Mouse (Mus musculus) heart, postnatal 4 days (tissue): ENCODE data around the gene Smarcc1. TPM values are rescaled to one million over a fixed set of nuclear protein-coding genes. Genes with fewer than 3 reads are reported as not detected.

Source experiments
- DNase-seq: peaks from one replicate; pipeline ENCODE4 v3.0.0; 2021
- total RNA-seq, 2 experiments: library from RNA; stranded (reverse); gene quantifications; 2 replicates each; pipeline ENCODE4 v1.2.3; 2021

Gene Smarcc1
- total RNA-seq, 2 experiments from 2014 or later = 64.3 to 66.5 TPM

DNA sequence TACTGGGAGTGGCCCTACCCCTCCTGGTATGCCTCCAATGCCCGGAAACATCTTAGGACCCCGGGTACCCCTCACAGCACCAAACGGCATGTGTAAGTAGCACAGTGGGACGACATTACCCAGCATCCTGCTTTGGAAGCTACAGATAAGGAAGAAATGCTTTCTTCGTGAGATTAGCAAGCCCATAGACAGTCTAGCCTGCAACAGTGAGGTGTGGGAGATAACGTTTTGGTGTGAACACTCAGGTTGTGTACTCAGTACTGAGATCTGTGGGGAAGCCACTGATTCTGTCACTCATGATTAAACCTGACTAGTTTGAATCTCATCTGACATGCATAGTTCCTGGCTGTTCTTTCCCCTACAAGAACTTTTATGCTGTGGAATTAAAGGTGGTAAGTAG, 117.5 kb downstream of the Smarcc1 start:
- DNase-seq = no peak

DNA sequence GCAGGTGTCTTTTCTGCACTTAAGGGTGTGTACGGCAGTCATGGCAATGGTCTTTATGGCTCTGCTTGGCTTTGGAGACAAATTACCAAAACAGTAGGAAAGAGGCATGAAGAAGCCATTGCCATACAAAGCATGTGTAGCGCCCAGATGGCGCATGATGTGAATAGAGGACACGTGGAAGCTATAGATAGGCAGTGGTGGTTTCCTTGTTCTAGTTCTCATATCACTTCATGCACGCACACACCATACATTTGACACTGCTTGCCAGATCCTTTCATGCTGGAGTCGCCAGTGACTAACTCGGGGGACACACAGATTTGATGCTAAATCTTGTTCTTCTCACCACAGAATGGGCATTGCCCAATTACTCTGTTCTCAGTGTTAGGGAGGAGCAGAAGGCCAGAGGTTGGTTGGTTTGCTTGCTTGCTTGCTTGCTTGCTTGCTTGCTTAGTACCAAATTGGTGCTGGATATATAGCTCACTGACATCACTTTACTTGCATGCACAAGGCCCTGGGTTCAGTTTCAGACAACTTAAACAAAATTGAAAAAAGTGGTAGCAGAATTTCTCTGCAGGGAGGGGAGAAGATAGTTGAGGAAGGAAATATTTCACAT, 125.8 kb downstream of the Smarcc1 start, which contains the start of gene Cspg5:
TSS of gene Cspg5 (plus strand) at position 563 of the 613 bp plus-strand sequence.
- no peak for DNase-seq

DNA sequence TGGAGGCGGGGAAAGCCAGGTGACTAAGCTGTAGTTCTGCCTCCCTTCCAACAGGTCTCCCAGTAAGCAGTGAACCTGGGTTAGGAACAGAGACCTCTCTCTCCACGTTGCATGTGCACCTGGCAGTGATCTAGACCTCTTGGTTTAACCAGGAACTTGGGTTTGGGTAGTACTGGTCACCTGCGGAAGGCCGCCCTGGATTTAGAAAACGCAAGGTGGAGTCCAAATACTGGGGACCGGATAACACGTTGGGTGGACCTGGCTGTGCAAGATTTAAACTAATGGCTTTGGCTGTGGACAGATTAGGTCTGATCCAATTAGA, 127.0 kb downstream of the Smarcc1 start:
- no peak for DNase-seq

DNA sequence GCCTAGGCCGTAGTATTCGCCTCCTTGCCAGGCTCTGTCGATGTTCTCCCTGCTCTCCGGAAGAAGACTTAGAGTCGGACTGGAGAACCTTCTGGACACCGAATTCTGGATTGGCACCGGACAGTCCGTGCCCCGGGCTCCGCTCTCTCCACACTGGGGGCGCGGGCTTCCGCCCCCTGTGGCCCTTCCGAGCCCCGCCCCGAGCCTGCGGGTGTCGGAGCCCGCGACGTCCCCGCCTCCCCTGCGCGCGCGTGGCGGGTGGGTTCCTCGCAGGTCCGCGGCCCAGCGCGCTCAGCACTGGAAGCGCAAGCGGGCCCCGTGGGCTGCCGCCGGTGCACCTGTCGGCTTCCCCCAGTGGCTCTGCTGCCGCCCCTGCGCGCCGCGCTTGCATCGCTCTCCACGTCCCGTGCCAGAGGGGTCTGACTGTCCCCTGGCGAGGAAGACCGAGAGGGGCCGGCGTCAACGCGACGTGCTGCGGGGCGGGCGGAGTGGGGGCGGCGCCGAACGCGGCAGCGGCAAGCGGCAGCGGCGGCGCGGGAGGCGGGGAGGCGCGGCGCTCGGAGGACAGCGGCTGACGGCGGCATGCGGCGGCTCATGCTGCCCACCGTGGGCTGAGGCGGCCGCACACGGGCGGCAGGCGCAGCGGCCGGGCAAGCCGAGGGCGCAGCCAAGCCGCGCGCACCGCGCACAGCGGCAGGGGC, 127.5 kb downstream of the Smarcc1 start:
- DNase-seq = peak; percentile 50

DNA sequence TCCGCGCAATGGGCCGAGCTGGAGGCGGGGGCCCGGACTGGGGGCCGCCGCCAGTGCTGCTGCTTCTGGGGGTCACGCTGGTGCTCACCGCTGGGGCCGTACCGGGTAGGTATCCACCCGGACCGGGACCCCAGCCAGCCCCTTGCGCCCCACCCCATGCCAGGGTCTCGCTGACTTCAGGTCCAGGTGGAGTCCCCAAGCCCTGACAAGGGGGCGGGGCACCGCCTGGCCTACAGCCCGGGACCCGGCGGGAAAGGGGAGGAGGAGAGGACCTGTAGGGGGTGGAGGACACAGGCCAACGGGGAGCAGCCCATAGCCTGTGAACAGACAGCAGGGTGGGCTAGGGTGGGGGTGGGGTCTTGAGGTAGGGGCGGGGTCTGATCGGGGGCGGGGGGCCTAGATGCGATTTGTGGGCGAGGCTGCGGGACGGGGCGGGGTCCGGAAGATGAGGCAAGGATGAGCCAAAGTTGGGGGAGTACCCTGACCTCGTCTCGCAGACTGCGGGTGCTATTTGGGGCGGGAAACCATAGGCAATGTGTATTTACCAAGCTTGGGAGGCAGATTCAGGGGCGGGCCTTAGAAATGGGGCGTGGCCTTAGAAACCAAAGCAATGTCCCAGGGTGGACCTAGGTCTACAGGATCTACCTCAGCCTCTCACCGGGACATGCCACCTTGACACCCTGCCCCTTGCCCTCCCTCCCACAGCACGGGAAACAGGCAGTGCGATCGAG, 128.2 kb downstream of the Smarcc1 start:
- DNase-seq = peak; percentile 62

DNA sequence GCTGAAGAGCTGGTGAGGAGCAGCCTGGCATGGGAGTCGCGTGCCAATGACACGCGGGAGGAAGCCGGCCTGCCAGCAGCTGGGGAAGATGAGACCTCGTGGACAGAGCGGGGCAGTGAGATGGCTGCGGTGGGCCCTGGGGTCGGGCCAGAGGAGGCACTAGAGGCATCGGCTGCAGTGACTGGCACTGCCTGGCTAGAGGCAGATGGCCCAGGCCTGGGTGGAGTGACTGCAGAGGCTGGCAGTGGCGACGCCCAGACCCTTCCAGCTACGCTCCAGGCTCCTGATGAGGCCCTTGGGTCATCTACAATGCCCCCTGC, 128.8 kb downstream of the Smarcc1 start:
- DNase-seq = peak; percentile 9

DNA sequence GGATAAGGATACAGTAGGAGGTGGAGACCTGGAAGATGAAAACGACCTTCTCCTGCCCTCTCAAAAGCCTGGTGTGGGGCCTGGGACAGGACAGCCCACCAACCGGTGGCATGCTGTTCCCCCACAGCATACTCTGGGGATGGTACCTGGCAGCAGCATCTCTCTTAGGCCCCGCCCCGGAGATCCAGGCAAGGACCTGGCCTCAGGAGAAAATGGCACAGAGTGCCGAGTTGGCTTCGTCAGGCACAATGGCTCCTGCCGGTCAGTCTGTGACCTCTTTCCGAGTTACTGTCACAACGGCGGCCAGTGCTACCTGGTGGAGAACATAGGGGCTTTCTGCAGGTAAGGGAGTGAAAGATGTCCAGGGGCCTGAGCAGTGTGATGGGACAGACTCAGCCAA, 129.5 kb downstream of the Smarcc1 start:
- DNase-seq = no peak

DNA sequence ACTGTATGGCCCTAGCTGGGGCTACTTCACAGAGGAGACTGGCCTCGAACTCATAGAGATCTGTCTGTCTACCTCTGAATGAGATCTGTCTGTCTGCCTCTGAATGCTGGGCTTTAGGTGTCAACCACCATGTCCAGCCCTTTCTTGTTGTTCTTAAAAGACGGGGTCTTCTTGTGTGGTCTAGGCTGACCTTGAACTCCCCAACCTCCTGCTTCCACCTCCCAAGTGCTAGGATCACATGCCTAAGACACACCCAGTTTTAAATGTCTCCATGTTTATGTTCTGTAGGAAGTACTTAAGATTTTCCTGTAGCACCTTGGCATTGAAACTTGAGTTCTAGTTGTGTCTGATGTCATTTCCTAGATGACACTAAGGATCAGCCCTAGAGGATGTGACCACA, 131.4 kb downstream of the Smarcc1 start:
- DNase-seq = no peak

DNA sequence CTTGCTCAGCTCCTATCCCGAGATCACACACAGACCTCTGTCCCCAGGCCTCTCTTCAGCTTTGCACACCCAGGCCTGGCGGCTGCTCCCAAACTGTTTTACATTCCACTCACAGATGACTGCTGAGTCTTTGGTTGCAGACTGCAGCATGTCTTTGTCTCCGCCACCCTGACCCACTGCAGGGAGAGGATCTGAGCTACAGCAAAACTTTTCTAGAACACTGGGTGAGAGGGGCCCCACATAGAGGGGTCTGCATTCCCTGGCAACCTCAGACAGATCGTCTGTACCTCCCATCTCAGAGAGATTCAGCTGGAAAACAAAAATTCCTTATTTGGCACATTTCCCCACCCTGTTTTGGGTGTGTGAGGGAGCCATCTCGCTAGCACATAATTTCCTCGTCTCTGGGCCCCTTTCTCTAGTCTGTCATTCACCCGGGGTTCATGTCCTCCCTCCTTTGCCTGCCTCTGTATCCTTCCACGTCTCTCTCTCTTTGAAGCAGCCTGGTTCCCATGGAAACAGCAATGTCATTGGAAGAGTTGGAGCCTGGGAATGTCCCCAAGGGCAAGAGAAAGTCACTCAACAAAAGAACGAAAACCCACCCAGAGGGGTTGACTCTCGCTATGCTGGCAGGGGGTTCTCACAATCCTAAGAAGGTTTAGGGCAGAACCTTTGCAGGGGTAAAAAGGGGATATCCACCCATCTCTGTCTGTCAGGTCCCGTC, 132.5 kb downstream of the Smarcc1 start:
- no peak for DNase-seq

DNA sequence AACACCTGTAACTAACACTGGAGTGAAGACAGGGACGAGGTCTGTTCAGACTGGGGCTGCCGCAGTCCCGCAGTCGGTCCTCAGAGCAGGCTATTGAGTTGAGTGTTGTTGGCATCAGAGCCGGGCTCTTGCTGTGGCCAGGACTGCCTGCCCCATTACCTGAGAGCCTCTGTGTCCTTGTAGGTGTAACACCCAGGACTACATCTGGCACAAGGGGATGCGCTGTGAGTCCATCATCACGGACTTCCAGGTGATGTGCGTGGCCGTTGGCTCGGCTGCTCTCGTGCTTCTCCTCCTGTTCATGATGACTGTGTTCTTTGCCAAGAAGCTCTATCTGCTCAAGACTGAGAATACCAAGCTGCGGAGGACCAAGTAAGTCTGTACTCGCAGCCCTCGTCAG, 133.3 kb downstream of the Smarcc1 start:
- no peak for DNase-seq

DNA sequence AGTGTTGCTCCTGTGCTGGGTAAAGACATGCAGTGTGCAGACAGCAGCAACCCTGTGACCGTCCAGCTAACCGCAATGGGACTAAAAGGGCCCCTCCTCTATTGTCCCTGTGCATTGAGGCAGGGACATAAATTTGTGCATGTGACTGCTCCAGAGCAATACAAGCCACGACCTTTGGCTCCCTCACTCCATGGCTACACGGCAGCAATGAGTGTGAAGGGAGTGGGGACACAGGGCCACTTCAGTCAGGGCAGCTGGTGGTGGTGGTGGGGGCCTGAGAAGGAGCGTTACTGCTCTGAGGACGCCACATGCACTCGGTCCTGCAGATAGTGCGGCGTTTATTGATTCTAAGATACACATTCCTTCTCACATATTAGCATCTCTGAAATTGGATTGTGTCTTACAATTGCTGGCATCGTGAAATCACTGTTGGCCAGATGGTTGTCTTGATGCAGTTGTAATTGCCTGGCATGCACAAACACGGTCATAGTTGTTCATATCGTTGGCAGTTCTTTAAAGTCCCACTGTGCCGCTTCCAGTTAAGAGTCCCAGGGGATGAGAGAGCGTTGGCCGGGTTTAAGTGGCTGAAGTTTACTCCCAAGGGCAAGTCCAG, 138.0 kb downstream of the Smarcc1 start:
- no peak for DNase-seq

DNA sequence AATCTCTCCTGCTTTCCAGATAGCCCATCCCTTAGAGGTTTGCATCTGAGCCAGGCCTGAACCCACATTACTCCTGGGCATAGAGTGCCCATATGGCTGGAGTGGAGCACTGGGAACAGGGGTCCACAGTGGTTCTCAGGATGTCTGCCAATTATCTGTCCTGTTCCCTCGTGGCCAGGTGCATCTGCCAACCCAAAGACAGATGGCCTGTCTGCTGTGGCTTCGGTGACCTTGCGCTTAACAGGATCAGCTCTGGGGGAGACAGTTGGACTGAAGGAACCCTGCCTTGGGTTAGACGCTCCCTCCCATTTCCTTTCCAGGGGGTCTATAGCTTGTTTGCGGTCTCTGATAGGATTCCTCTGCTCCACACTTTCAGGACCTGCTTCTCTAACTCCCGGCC, 141.1 kb downstream of the Smarcc1 start:
- no peak for DNase-seq

DNA sequence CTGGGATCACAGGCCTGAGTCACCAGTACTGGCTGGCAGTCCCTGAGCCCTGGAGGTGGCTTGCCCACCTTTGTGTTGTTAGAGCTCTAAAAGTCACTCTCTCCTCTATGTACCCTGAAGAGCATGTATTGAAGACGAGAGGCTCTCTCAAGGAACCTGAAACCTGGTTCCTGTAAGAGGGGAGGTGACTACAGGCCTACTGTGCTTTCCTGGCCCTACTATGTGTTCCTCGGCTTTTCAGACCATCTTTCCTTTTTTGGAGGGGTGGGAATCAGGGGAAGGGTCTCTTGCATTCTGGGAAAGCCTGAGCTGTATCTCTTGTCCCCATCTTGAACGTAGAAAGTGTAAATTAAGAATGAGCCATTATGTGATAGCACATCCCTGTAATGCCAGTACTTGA, 141.6 kb downstream of the Smarcc1 start:
- no peak for DNase-seq

DNA sequence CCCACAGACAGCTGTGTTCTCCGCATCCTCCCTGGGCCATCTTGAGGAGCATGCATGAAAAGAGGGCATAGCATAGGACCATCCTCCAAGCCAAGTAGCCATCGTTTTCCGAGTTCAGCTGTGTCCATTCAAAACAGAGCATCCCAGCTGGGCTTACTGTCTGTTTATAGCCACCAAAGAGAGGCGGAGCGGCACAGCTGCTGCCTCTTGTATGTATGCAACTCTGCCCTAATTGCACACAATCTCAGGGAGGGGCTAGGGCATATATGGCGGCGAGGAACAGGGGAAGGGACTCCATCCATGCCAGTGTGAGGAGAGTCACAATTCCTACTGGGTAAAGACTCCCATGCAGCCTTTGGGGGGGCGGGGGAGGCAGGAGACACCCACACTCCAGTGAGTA, 145.7 kb downstream of the Smarcc1 start:
- DNase-seq = no peak

DNA sequence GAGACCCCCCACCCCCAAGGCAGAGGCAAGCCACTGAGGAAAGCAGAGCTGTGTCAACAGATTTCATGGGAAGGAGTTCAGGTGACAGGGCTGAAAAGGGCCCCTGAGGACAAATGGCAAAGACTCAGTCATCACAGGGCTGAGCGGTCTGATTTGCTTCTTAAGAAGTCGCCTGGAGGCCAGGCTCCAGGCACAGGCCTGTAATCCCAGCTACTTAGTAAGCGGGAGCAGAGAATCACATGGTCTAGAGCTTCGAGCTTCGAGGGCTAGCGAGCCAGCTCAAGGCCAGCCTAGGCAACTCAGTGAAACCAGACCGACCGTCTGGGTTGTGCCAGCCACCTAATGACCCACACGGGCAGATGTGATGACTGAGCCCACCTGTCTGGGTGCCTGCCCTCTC, 147.5 kb downstream of the Smarcc1 start:
- no peak for DNase-seq

DNA sequence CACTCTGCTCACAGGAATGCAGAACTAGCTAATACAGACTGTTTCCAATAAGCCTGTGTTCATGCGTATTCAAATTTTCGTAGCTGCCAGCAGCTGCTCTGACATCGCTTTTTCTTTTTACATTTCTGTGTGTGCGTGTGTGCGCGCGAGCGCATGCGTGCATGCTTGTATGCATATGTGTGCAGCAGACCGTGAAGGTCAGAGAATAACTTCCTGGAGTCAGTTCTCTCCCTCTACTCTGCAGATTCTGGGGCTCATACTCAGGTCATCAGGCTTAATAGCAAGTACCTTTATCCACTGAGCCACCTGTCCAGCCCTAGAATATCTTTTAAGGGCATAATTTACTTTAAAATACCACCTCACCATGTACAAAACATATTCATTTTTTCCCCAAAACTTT, 150.9 kb downstream of the Smarcc1 start:
- no peak for DNase-seq

DNA sequence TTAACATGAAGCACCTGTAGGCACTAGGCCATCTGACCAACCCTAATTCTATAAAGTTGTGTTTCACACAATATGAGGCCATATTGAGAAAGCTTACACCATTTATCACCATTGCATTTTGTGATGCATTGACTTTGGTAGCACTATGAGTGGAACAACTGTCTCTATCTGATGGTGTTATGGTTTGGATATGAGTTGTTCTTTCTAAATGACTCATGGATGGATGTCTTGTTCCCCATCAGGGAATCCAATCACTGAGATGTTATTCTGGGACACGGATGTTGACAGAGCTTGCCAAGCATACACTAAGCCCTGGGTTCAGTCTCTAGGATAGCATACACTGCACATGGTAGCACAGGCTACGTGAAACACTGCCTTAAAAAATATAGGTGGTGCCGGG, 154.8 kb downstream of the Smarcc1 start:
- no peak for DNase-seq

DNA sequence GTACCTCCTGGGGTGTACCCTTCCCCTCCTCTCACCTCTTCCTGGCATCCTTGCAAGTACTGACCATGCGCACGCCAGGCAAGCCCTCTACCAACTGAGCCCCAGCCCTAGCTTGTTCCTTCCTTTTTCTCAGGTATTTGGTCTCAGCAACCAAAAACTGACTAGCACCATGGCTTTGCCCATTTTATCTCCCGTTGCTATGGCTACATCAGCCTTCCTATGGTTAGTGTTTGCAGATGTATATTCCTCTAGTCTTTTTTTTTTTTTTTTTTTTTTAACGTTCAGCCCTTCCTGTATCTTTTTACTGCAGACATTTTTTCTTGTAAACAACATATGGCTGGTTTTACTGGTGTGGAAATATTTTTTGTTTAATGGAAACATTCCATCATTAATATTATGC, 156.0 kb downstream of the Smarcc1 start:
- no peak for DNase-seq

DNA sequence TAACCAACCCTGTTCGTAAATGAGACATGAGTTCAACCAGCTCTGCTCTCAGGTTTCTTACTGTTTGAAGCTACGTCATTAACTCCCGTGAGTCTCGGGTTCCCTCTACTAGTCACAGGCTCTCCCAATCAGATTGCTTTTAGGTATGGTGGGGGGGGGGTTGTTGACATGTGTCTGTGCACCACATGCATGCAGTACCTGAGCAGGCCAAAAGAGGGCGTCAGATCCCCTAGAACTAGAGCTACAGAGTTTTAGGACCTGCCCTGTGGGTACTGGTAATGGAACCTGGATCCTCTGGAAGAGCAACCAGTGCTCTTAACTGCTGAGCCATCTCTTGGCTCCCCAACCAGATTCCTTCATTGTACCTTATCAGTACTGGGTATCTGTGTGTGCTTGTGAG, 158.4 kb downstream of the Smarcc1 start:
- no peak for DNase-seq

DNA sequence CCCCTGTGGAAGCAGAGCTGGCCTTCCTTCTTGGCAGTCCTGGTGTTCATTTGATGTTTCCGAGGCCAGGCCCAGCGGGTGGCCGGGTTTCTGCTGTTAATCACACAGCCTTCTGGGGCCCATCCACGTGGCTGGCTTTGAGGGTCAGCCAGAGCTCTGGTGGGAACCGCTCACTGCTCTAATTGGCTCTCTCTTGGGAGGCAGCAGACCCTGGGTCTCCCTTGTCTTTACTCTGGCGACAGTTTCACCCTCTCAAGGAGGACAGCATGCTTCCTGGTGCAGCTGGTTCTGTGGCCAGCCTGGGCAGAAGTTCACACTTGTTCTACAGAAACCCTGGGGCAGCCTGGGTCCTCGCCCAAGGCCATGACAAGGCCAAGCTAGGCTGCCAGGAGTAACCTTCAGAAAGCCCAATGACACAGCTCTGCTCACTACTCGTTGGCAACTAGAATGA, 159.9 kb downstream of the Smarcc1 start:
- DNase-seq = no peak

DNA sequence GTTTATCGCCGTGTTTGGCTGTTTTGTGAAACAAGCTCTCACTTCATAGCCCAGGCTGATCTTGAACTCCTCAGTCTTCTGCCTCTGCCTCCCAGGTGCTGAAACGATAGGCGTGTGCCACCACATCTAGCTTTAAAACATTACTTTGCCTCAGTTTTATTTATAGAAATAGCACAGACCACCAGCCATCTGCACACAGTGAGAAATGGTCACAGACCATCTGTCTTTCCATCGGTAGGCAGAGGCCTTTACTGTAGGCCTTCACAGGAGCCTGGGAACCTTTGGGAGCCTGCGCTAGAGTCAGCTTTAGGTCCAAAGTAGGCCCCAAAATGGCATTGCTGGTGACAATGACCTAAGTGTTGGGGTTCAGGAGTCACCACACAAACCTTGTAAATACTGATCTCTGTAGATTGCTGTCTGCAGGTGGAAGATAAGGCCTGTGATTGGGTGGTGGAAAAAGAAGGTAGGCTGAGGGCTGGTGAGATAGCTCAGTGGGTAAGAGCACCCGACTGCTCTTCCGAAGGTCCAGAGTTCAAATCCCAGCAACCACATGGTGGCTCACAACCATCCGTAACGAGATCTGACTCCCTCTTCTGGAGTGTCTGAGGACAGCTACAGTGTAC, 166.7 kb downstream of the Smarcc1 start:
- DNase-seq = no peak

DNA sequence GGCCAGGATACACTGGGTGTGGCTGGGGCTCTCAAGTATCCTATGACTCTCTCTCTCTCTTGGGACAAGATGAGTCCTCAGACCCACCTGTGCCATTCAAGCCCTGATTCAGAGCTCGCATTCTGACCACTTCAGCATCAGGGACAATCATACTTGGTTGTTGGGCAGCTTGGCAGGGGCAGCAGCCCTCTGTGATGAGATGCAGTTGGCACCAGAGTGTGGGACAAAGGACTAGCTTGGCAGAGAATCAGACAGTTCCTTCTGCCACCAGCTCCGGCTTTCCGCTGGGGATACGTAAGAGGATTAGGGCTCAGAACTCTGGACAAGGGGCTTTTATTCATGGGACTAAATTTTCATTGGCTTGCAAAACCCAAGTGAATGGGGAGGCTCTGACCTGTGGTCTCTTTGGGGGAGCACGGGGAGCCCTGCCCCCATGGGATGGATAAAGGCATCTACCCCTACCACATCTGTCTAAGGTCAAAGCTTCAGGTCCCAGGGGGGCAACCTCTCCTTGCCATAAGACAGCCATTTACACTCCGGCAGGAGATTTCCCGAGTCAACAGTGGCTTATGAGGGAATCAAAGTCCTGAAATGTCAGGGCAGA, 169.9 kb downstream of the Smarcc1 start:
- DNase-seq = no peak
